Mouse (Mus musculus): ENCODE measurements around the gene Spns1.
"Not testable (repeated sequence)": the region's sequence is repeated elsewhere in the genome, so short reads cannot be mapped to it uniquely, and the experiment has no call there.

The Spns1 gene

DNA sequence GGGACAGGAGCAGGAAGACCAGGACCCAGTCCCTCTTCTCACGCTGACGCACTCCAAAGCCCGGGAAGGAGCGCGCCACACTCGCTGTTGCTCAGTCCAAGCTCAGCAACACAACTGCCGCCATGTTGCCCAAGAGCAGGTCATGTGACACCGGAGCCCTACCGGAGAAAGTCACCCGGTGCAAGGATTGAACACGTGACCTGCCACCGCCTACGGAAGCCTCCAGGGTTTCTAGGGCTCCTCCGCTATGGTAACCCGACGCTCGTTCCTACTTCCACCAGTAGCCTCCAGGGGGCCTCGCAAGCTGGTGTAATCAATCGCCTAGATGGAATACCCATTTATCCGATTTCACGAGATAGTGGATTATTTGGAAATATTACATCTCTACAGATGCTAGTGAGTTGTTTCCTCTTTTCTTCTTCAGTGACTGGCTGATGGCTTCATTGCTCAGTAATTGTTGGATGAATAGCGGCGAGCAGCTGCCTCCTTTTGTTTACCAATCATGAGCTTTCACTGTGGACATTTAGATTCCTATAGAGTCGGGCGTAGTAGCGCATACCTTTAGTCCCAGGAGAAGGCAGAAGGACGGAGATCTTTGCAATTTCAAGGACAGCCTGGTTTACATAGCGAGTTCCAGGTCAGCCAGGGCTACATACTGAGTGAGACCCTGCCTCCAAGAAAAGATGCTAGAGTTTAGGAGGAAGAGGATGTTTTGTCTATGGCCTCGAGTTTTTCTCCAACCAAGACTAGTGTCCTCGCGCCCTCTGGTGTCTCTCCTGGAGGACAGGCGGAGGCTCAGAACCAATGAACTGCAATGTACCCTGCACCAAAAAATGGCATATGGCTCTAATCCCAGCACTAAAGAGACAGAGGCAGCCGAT lies at the start of gene Spns1:
TSS of gene Spns1 (minus strand) at position 173 of the 881 bp plus-strand sequence.
- peak; percentile 93 for DNase-seq (ENCODE audit: low spot score)

DNA sequence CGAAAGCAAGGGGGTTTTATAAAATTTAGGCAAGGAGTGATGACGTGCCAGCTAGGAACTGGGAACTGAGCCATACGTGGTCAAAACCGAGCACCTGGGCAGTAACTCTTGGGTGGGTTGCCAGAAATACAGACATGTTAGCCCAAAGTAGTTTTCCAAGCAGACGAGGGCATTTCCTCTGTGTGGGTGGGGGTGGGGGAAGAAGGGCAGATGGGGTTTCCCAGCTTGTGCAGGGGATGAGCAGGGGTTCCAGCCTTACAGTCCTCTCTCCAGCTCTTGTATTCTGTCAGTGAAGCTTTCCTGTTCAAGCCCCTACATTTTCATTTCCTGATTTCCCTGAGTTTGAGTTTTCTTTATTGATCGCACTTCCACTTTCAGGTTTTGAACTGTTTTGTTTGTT lies 46.9 kb upstream of the Spns1 start:
- DNase-seq (ENCODE audit: low spot score), result no peak

DNA sequence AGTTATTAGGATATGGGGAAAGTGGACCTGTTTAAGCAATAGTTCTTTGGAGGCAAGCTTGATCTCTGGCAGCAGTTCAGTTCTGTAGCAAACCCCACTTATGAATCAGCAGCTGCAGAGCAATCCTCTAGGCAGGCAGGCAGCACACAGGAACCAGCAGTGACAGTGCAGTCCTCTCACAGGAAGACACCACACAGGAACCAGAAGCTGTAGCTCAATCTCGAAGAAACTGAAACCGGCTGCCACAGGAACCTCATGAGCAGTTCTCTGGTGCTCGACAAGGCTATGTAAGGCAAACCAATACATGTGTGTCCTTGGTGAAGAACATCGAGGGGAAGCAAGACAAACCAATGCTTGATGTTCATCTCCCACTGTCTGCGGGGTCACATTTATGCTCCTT lies 44.5 kb upstream of the Spns1 start:
- no peak for DNase-seq (ENCODE audit: low spot score)

DNA sequence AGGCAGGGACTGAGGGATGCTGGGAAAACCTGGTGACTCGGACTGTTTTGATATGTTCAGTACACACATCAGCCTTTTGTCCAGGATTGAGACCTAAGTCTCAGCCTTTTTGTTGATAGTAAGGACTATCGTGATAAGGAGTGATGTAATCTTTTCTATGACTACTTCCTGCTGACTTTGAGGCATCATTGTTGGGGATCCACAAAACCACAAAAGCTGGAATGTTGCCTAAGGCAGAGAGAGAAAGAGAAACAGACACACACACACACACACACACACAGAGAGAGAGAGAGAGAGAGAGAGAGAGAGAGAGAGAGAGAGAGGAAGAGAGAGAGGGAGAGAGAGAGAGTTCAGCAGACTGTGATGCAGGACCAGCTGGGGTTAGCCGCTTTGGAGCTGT lies 41.2 kb upstream of the Spns1 start:
- no peak for DNase-seq (ENCODE audit: low spot score)

DNA sequence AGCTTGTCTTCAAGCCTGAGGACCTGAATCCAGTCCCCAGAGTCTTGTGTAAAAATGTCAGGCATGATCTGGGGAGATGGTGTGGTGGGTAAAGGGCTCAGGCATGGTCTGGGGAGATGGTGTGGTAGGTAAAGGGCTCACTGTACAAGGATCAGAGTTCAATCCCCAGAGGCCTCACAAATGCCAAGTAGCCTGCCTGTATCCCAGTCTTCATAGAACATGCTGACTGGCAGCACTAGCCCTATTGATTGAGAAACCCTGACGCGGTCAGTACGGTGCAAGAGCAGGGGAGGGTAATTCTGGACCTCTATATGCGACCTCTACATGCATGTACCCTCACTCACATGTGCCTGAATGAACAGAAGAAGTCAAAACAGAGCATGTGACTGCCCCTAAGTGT lies 40.4 kb upstream of the Spns1 start:
- no peak for DNase-seq (ENCODE audit: low spot score)

DNA sequence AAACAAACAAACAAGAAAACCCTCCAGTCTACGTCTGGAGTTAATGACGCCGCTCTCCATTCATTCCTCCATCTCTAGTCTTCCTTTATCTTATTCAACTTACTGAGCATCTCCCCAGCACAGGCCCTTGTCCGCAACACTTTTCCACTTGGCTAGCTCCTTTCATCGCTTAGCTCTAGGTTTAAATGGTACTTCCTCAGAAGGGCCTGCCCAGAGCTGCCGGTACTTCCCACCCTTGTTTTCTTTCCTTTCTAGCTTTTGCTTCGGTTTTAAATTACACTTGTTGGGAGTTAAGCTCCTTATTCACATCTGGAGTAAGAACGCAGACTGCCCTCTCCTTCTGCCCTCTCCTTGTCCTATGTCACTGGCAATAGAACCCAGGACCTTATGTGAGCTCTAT lies 39.8 kb upstream of the Spns1 start:
- no peak for DNase-seq (ENCODE audit: low spot score)

DNA sequence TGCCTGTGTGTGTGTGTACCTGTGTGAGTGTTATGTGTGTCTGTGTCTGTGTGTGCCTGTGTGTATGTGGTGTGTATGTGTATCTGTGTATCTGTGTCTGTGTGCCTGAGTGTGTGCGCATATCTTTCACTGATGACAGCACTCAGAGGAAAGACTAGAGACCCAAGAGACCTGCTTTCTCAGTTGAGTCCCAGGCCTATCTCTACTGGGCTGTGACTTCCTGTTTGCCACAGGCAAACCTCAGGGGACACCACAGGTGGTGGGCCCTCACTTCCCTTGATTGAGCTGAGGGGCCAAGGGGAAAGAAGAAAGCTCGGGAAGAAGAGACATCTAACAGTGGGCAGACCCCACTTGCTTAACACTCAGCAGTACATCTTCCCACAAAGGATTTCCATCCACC lies 39.4 kb upstream of the Spns1 start:
- DNase-seq (ENCODE audit: low spot score), result no peak

DNA sequence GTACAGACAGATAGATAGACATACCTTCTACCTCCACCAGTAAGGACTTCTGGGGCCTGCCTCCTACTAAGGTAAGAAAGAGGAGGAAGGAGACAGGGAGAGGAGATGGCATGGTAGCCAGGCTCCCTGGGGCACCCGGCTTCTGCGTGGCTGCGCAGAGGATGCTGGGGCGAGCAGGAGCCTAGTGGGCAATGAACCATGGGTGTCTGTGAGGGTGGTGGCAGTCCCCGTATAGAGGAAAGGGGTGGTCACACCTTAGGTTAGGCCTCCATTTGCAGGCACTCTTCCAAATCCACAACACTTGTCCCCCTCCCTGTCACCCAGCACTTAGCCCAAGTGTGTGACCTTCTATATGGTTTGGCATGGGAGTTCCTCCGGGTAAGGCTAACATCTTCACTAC lies 37.5 kb upstream of the Spns1 start, which contains the start of gene Cd19:
TSS of gene Cd19 (minus strand) at position 165 of the 400 bp plus-strand sequence.
- no peak for DNase-seq (ENCODE audit: low spot score)

DNA sequence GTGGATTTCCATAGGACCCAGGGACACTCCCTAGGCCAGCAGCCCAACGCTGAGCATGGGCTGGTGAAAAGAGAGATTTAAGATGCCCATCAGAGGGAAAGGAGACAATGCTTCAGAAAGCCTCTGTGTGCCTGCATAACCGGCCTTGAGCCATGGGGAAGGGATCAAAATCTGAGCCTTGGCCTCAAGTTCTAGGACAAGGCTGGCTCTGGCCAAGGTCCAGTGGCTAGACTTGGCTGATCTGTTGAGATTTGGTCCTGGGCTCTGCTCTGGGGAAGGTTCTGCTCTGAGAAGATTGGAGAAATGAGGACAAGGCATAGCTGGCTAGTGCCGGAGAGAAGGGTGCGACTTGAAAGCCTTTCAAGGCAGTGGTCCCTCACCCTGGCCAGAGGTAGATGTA lies 33.8 kb upstream of the Spns1 start:
- DNase-seq (ENCODE audit: low spot score), result no peak

DNA sequence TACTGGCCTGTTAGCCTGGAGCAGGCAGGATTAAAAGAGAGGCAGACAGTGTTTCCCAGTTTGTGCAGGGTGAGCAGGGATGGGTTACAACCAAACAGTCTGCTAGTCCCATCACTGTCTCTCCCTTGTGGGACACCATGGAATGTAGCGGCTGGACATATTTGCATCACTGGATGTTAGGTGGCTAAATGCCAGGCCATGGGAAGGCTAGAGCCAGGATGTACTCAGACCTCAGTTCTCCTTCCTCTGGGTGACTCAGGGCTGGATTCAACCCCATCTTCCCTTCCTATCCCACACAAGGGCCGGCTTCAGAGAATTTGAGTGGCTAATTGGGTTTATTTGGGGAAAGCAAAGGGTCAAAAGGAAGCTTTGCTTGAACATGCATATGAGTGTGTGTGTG lies 31.4 kb upstream of the Spns1 start:
- no peak for DNase-seq (ENCODE audit: low spot score)

DNA sequence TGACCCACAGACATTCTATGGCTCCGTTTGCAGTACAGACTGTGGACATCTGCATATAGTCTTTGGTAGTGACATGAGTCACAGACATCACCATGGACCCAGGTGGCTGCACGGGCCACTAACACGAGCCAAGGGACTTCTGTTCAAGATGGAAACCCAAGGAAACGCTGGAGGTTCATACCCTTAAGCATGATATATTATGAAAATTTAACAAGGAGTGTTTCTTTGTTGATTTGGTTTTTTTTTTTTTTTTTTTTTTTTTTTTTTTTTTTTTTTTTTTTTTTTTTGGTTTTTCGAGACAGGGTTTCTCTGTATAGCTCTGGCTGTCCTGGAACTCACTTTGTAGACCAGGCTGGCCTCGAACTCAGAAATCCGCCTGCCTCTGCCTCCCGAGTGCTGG lies 25.3 kb upstream of the Spns1 start:
- not testable (repeated sequence) for DNase-seq (ENCODE audit: low spot score)

DNA sequence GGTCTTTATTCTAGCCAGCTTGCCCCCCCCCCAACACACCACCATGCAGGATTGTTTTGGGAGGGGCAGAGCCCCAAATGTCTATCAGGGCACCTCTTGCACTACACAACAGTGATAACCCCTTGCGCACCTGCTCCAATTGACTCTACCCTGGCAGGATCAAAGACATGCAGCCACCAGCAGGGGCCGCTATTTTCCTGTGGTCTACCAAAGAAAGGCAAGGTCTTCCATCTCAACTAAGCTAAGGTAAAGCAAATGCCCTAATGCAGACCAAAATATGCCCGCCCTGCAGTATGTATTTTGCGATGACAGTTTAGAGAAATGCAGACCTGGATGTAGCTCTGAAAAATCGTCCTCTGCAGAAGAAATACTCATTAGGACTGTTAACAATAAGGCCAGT lies 22.3 kb upstream of the Spns1 start:
- DNase-seq (ENCODE audit: low spot score), result peak; percentile 74

DNA sequence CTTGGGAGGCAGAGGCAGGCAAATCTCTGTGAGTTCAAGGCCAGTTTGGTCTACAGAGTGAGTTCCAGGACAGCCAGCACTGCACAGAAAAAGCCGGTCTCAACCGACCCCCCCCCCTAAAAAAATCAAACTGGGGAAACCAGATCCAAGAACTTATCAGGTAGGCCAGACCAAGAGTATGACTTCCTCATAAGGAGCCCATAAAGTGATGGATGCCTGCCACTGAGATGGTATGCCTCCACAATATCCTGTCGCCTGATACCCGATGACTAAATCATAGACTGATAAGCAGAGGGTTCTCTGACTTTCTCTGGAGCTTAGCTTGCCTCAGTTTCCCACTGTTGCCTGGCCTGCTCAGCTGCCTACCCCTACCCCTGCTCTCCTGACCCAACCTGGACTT lies 20.6 kb upstream of the Spns1 start:
- no peak for DNase-seq (ENCODE audit: low spot score)

DNA sequence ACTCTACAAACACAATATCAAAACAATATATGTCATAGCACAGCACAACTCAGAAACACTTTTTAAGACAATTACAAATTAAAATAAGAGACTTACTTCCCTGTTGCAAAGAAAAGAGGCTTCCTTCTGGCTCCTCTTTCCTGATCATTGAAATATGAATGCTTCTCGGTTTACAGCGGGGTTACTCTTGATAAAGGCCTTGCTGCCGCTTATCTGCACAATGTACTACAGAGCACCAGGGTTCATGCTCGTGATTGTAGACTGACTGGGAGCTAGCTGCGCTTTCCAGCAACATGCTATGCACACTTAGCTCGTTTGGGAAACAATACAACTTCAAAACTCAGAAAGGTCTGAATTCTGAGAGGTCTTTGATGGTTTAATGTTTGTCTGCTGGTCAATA lies 20.0 kb upstream of the Spns1 start:
- no peak for DNase-seq (ENCODE audit: low spot score)

DNA sequence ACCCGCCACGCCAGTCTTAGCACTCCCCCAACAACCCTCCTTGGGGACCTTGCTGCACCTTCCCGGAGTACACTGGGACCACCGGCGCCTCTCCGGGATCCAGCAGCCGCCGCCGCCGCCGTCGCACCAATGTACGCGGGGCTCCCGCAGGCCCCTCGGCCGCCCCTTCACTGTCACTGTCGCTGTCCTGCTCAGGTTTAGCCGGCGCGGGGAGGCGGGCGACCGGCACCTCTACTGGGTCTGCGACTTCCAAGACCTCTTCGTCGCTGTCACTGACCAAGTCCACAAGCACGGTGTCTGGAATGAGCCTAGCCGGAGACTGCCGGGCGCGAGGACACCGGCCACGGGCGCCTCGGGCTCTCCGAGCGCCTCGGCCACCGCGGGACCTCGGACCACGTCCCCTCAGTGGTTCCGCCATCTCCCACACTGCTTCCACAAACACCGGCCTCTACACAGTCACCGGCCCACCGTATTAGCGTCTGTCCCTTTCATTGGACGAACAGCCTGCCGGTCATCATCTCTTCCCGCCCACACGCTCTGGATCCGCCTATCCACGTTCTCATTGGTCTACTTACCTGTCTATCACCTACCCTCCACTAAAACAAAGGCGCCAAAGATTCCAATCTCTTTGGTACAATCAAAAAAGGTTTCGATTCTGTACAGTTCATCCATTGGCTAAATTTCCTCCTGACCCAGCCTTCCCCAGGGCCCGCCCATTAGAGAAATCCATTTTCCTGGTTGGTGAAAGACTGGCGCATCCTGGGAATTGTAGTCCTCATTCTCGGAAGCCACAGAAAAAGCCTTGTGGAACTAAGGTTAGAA lies 19.3 kb upstream of the Spns1 start, which contains the start of gene Nfatc2ip:
TSS of gene Nfatc2ip (minus strand) at position 440 of the 822 bp plus-strand sequence.
- peak; percentile 93 for DNase-seq (ENCODE audit: low spot score)

DNA sequence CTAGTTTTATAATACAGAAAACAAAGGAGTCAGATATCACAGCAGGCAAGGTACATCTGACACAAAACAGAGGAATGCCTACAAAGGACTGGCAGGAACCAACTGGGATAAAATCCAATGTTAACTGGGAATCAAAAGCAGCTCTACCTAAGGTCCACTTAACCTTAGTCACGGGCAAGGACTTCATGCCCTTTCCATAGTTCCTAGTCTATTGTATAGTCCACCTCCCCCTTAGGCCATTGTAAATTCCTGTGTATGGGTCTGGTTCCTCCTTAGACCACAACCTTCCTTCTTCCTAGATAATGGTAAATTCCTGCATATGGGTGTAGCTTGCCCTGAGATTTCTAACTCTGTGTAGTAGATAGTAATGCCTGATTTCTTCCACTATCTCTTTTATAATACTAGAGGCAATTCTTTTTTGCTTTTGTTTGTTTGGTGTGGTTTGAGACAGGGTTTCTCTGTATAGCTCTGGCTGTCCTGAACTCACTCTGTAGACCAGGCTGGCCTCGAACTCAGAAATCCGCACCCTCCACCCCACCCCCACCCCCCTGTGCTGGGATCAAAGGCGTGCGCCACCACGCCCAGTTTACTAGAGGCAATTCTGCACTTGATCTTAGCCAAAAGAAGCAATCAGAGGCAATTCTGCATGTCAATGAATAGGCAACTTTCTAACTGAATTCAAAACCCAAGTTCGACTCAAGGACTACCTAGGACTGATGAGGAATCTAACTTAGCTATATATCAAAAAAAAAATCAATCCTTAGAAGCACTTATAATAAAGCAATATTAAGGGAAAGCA lies 15.0 kb upstream of the Spns1 start:
- DNase-seq (ENCODE audit: low spot score), result not testable (repeated sequence)

DNA sequence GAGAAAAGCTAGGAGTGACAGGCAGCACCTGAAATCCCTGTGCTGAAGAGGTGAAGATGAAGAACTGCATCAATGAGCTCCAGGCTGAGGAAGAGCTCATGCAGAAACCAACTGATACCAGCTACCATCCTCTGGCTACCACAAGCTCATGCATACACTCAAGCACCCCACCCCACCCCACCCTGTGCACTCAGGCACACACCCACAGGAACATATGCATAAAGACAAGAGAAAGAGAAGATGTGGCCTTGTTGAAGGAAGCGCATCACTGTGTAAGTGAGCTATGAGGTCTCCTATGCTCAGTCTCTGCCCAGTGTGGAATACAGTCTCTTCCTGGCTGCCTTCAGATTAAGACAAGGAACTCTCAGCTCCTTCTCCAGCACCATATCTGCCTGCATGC lies 10.9 kb upstream of the Spns1 start:
- no peak for DNase-seq (ENCODE audit: low spot score)

DNA sequence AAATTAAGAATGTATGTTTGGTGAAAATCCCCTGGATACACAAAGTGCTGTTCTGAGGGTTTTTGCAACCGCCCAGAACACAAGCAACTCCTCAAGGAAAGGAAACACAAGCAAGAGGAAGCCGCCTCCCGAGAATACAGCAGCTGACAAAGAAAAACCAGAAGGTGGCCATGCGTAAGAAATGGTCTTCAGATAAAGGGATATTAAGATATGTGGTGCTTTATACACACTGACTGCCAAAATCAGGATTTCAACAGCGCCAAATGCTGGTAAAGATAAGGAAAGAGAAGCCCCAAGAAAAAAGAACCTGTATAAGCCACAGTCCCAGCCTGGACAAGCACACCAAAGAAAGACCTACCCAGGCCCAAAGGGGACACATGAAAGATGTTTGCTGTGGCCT lies 6.3 kb upstream of the Spns1 start:
- no peak for DNase-seq (ENCODE audit: low spot score)

DNA sequence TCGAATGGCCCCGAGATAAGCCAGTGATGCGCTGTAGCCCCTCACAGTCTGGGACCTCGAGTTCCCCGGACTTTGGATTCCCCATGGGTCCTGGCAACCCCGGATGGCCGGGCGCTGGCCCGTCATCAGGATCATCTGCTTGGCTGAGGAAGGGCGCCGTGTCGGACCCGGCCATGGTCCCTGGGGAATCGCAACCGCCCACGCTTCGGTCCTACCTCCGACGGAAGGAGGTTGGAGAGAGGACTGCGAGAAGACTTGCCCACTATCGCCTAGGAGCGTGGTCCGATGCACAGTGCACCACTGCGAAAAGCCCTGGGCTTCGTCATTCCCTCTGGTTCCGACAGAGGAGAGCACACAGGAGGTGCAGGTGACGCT lies 360 bp downstream of the Spns1 start:
- peak; percentile 49 for DNase-seq (ENCODE audit: low spot score)

DNA sequence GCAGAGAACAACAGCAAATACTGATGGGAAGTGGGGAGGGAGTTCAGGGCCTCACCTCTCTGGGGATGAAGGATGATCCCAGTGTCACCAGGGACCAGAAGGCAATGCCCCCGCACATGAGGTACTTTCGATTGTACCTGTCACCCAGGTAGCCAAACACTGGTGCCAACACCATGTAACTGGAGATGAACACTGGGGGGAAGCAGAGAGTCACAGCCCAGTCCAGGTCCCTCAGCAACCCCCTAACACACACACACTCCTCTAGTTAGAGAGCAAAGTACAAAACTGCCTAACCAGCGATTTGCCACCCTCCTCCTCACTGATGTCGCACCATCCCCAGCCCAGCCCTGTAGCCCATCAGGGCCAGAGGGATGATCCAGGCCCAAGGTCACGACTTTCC lies 2.2 kb downstream of the Spns1 start:
- no peak for DNase-seq (ENCODE audit: low spot score)

DNA sequence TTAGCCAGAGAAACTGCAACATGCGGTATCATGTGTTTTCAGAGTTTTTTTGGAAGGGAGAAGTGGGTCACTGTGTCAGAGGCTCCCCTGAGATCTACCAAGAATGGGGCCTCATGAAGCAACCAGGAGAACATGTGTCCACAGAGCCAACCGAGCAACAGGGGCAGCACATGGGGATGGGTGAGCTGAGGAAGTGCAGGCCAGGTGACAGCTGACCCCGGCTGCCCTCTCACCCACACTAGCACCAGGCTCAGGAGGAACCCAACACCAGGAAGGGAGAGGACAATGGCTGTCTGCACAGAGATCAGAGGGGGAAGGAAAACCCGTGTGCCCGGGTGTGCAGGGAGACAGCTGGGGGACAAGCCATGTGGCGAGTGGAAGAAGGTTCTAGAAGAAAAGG lies 2.7 kb downstream of the Spns1 start:
- no peak for DNase-seq (ENCODE audit: low spot score)

DNA sequence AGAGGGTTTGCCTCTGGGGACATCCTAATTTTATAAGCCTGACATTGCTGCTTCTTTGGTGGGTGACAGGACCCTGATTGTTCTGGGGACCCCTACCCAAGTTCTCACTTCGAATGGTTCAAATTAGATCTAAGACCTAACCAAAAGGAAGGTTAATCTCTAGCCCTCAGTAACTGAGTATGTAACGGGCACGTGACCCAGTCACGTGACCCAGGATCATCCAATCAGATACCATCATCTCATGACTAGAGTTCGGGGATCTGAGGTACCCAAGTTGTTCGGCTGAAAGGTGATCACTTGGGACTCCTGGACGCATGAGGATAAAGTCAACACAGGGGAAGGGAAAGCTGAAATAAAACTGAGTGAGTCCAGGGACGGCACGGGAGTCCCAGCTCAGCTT lies 4.2 kb downstream of the Spns1 start:
- no peak for DNase-seq (ENCODE audit: low spot score)

All from testis, postnatal 14 days (tissue).